Mouse (Mus musculus): Measurements from ENCODE around the gene Rmnd5b.

DNA sequence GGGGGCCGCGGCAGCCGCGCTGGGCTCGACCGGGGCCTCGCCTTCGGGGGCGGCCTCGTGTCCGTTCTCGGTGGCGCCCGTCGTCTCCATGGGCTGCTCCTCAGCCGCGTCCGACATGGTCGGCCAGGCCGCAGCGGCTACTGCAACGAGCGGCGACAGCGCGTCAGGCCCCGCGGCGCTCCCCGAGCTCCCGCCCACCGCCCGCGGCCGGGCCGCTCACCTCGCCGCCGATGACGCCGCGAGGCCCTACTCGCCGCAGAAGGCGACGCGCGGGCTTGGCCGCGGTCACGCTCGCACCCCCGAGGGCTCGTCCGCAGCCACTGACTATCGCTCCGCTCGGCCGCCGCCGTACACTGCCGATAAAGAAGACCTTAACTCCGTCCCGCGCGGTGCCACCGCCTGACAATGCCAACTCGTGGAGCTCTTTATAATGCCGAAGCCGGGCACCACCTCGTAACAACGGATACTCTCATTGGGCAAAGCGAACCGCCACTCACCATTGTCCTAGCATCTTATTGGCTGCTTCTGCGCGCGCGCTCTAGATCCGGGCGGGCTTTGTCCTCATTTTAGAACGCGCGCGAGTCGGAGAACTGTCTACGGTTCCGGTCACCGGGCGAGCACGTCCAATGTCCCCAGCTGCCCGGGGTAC lies 29.1 kb downstream of the Rmnd5b start, which contains the start of gene Hnrnpab:
- TF ChIP-seq RCOR1 (conservative IDR thresholded peaks at IDR 0.05; ENCODE audit: low read depth, low read length) (no peak), CTCF (conservative IDR thresholded peaks at IDR 0.05 in 1 of 2, IDR thresholded peaks at IDR 0.05 in 1 of 2; ENCODE audit: low read depth in 2 of 2, low read length in 2 of 2) (no peak)

All from CH12.LX (cell line).